Mouse (Mus musculus): ENCODE data around the gene Ruvbl2. TPM values are rescaled to one million over a fixed set of nuclear protein-coding genes. Genes with fewer than 3 reads are reported as not detected.

The Ruvbl2 gene
- polyA plus RNA-seq, 1 experiment from 2014 or later, result 123 TPM

DNA sequence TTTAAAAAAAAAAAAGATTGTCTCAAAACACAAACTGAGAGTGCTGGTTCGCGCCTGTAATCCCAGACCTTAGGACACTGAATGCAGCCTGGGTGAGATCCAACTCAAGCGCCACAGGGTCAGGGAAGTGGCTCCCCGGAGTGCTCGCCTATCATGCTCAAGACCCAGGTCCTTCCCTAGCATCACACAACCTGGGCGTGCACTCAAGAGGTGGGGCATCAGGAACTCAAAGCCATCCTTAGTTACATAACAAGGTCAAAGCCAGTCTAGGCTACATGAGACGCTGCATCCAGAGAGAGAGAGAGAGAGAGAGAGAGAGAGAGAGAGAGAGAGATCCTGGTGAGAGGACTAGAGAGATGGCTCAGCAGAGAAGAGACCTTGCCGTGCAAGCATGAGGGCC lies 11.3 kb downstream of the Ruvbl2 start:
- Histone ChIP-seq H3K27ac (replicated peaks; ENCODE audit: low read depth, low read length) (no peak overlapping the region), H3K9me3 (ENCODE audit: control insufficient read depth, low read length) (no peaks in the 10 kb centered on the region), H3K4me2 (ENCODE audit: low read depth, low read length) (no peak overlapping the region), H3K27me3 (replicated peaks; ENCODE audit: control insufficient read depth, insufficient read depth, low read length) (no peaks in the 10 kb centered on the region), H3K4me1 (ENCODE audit: control insufficient read depth, insufficient read depth, low read length) (no peaks in the 10 kb centered on the region), H3K9ac (ENCODE audit: low read depth, low read length) (no peak overlapping the region), H3K4me3 (ENCODE audit: low read depth, low read length) (no peak overlapping the region), H3K36me3 (ENCODE audit: control insufficient read depth, insufficient read depth, low read length) (peaks cover 95% of the 10 kb centered on the region)
- WGBS, result 95% methylated on average over 8 of the region's 8 CpGs
- no peak for DNase-seq (ENCODE audit: low spot score)
- ATAC-seq (ENCODE audit: low read depth), result no peak

DNA sequence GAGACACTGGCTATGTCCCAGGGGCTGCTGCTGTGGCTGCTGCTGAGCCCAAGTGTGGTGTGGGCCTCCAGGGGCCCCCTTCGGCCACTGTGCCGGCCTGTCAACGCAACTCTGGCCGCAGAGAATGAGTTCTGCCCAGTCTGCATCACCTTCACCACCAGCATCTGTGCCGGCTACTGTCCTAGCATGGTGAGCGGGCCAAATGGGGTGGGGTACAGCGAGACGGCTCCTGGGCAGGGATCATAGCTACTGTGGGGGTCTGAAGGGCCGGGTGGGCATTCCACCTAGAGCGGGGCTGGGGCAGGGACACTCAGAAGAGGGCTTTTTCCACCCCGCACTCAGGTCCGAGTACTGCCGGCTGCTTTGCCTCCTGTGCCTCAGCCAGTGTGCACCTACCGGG lies 16.7 kb downstream of the Ruvbl2 start:
- Histone ChIP-seq H3K4me3 (ENCODE audit: low read depth, low read length) (no peak overlapping the region), H3K4me1 (ENCODE audit: control insufficient read depth, insufficient read depth, low read length) (peaks cover 9% of the 10 kb centered on the region; the same call in 1 of the 2 replicates), H3K9me3 (ENCODE audit: control insufficient read depth, low read length) (no peaks in the 10 kb centered on the region), H3K27ac (replicated peaks; ENCODE audit: low read depth, low read length) (no peak overlapping the region), H3K27me3 (replicated peaks; ENCODE audit: control insufficient read depth, insufficient read depth, low read length) (peaks cover 28% of the 10 kb centered on the region), H3K4me2 (ENCODE audit: low read depth, low read length) (no peak overlapping the region), H3K36me3 (ENCODE audit: control insufficient read depth, insufficient read depth, low read length) (peaks cover 54% of the 10 kb centered on the region), H3K9ac (ENCODE audit: low read depth, low read length) (no peak overlapping the region)
- ATAC-seq (ENCODE audit: low read depth), result no peak
- 91% methylated on average over 12 of the region's 14 CpGs for WGBS
- no peak for DNase-seq (ENCODE audit: low spot score)

DNA sequence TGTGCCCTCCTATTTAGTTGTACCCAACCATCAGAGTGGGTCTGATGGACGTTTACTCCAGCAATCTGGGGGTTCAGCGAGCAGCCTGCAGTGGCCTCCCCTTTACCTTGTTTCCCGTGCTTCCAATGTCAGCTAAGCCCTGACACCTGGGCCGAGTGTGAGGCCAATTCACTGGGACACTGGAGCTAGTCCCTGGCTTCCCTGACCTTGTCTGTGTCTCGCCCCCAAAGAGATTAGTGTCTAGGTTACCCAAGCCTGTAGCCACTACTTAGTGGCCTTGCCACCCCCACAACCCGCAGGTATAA lies 17.3 kb downstream of the Ruvbl2 start, which contains the start of gene Lhb:
TSS of gene Lhb (plus strand) at position 206 of the 305 bp plus-strand sequence.
- Histone ChIP-seq H3K9me3 (ENCODE audit: control insufficient read depth, low read length) (no peaks in the 10 kb centered on the region), H3K36me3 (ENCODE audit: control insufficient read depth, insufficient read depth, low read length) (peaks cover 49% of the 10 kb centered on the region), H3K9ac (ENCODE audit: low read depth, low read length) (no peak within 1 kb of the TSS), H3K4me2 (ENCODE audit: low read depth, low read length) (peak within 1 kb of the TSS; percentile 35; the same call in 1 of the 2 replicates), H3K27ac (replicated peaks; ENCODE audit: low read depth, low read length) (no peak within 1 kb of the TSS), H3K4me3 (ENCODE audit: low read depth, low read length) (peak within 1 kb of the TSS; percentile 3; the same call in 1 of the 2 replicates), H3K27me3 (replicated peaks; ENCODE audit: control insufficient read depth, insufficient read depth, low read length) (peaks cover 34% of the 10 kb centered on the region), H3K4me1 (ENCODE audit: control insufficient read depth, insufficient read depth, low read length) (peaks cover 9% of the 10 kb centered on the region; the same call in 1 of the 2 replicates)
- WGBS, result 50% methylated on average over 6 of the region's 6 CpGs
- no peak for DNase-seq (ENCODE audit: low spot score)
- ATAC-seq (ENCODE audit: low read depth), result no peak

- ATAC-seq (ENCODE audit: low read depth) (no peak), DNase-seq (ENCODE audit: low spot score) (peak; percentile 56)
- Histone ChIP-seq H3K27ac (replicated peaks; ENCODE audit: low read depth, low read length) (no peak overlapping the region), H3K9ac (ENCODE audit: low read depth, low read length) (no peak overlapping the region), H3K9me3 (ENCODE audit: control insufficient read depth, low read length) (no peaks in the 10 kb centered on the region), H3K36me3 (ENCODE audit: control insufficient read depth, insufficient read depth, low read length) (peaks cover 44% of the 10 kb centered on the region), H3K4me1 (ENCODE audit: control insufficient read depth, insufficient read depth, low read length) (peaks cover 9% of the 10 kb centered on the region; the same call in 1 of the 2 replicates), H3K4me2 (ENCODE audit: low read depth, low read length) (peak overlapping the region; percentile 35; the same call in 1 of the 2 replicates), H3K27me3 (replicated peaks; ENCODE audit: control insufficient read depth, insufficient read depth, low read length) (peaks cover 39% of the 10 kb centered on the region), H3K4me3 (ENCODE audit: low read depth, low read length) (peak overlapping the region; percentile 3; the same call in 1 of the 2 replicates)
- WGBS, result 14% methylated on average over 25 of the region's 27 CpGs
Measured at GRCm38 (mm10) chr7:45419859-45420614, 17.9 kb downstream of the Ruvbl2 start.

DNA sequence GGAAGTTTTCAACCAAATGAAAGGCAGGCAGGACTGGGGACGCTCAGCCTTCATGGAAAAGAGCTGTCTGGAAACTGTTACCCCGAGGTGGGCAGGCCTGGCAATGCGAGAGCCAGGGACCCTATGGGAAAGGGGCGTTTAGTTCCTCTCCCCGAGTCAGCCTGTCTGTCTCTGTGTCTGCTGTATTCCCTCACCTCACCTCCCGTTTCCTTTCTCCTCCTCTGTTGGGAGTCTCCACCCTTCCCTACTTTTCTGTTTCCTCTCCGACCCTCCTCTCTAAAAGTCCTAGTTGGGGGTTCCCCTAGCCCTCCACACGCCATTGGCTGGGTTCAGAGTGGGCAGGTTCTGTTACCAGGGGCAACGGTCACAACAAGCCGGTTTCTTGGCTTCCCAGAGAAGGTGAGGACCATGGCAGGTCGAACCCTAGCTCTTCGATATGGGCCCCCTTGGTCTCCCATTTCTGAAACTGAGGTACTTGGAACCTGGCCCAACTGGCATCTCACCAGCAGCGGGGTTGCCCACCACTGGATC lies 19.9 kb downstream of the Ruvbl2 start:
- Histone ChIP-seq H3K36me3 (ENCODE audit: control insufficient read depth, insufficient read depth, low read length) (peaks cover 24% of the 10 kb centered on the region), H3K4me3 (ENCODE audit: low read depth, low read length) (no peak overlapping the region), H3K27me3 (replicated peaks; ENCODE audit: control insufficient read depth, insufficient read depth, low read length) (peaks cover 59% of the 10 kb centered on the region), H3K4me1 (ENCODE audit: control insufficient read depth, insufficient read depth, low read length) (peaks cover 13% of the 10 kb centered on the region; the same call in 1 of the 2 replicates), H3K27ac (replicated peaks; ENCODE audit: low read depth, low read length) (no peak overlapping the region), H3K9ac (ENCODE audit: low read depth, low read length) (peak overlapping the region; percentile 30; the same call in 1 of the 2 replicates), H3K9me3 (ENCODE audit: control insufficient read depth, low read length) (no peaks in the 10 kb centered on the region), H3K4me2 (ENCODE audit: low read depth, low read length) (peak overlapping the region; percentile 33)
- WGBS, result 11% methylated on average over 13 of the region's 13 CpGs
- ATAC-seq (ENCODE audit: low read depth) (no peak), DNase-seq (ENCODE audit: low spot score) (peak; percentile 26)

DNA sequence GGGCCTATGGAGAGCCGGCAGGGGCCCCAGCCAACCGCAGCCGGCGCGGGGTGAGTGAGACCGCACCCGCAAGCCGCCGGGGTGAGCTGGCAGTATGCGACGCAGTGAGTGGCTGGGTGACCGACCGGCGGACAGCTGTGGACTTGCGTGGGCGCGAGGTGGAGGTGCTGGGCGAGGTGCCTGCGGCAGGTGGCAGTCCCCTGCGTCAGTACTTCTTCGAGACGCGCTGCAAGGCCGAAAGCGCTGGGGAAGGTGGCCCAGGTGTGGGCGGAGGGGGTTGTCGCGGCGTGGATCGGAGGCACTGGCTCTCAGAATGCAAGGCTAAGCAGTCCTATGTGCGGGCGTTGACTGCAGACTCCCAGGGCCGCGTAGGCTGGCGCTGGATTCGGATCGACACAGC lies 22.3 kb downstream of the Ruvbl2 start:
- H3K4me2 ChIP-seq (ENCODE audit: low read depth, low read length), result peak overlapping the region; percentile 37
- H3K27me3 ChIP-seq (replicated peaks; ENCODE audit: control insufficient read depth, insufficient read depth, low read length), result peaks cover 73% of the 10 kb centered on the region
- ATAC-seq (ENCODE audit: low read depth) (no peak), DNase-seq (ENCODE audit: low spot score) (no peak)
- peak overlapping the region; percentile 7; the same call in 1 of the 2 replicates for H3K4me3 ChIP-seq (ENCODE audit: low read depth, low read length)
- peaks cover 13% of the 10 kb centered on the region; the same call in 1 of the 2 replicates for H3K4me1 ChIP-seq (ENCODE audit: control insufficient read depth, insufficient read depth, low read length)
- WGBS, result 21% methylated on average over 32 of the region's 37 CpGs
- H3K9ac ChIP-seq (ENCODE audit: low read depth, low read length), result no peak overlapping the region; the same call in 1 of the 2 replicates
- H3K36me3 ChIP-seq (ENCODE audit: control insufficient read depth, insufficient read depth, low read length), result no peaks in the 10 kb centered on the region
- no peaks in the 10 kb centered on the region for H3K9me3 ChIP-seq (ENCODE audit: control insufficient read depth, low read length)
- H3K27ac ChIP-seq (replicated peaks; ENCODE audit: low read depth, low read length), result no peak overlapping the region

DNA sequence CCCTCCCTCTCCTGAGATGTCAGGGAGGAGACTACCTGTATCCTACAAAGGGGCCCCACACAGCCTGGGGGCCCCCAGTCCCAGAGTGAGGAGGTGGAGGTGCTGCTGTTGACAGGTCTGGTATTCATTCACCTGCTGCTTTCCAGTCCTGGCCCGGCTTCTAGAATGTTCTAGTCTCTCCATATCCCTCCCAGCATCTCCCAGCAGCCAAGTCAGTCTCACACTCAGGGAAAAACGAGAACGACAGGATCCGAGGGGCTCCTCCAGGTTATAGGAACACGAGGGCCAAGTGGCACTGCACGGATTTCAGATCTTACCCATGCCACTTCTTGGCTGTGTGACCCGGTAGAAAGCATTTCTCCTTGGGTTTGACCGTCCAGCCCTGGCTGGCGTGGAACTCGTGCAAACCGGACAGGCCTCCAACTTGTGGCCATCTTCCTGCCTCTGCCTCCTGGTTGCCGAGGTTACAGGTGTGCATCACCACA lies 23.1 kb downstream of the Ruvbl2 start:
- DNase-seq (ENCODE audit: low spot score), result peak; percentile 37
- peaks cover 13% of the 10 kb centered on the region; the same call in 1 of the 2 replicates for H3K4me1 ChIP-seq (ENCODE audit: control insufficient read depth, insufficient read depth, low read length)
- peak overlapping the region; percentile 67 for H3K4me3 ChIP-seq (ENCODE audit: low read depth, low read length)
- H3K27ac ChIP-seq (replicated peaks; ENCODE audit: low read depth, low read length), result no peak overlapping the region
- 39% methylated on average over 12 of the region's 12 CpGs for WGBS
- no peak overlapping the region for H3K9ac ChIP-seq (ENCODE audit: low read depth, low read length)
- H3K4me2 ChIP-seq (ENCODE audit: low read depth, low read length), result no peak overlapping the region
- H3K27me3 ChIP-seq (replicated peaks; ENCODE audit: control insufficient read depth, insufficient read depth, low read length), result peaks cover 82% of the 10 kb centered on the region
- ATAC-seq (ENCODE audit: low read depth), result no peak
- no peaks in the 10 kb centered on the region for H3K36me3 ChIP-seq (ENCODE audit: control insufficient read depth, insufficient read depth, low read length)
- no peaks in the 10 kb centered on the region for H3K9me3 ChIP-seq (ENCODE audit: control insufficient read depth, low read length)

GRCm38 (mm10) chr7:45413864-45414739 lies 23.8 kb downstream of the Ruvbl2 start:
- Histone ChIP-seq H3K4me1 (ENCODE audit: control insufficient read depth, insufficient read depth, low read length) (peaks cover 13% of the 10 kb centered on the region; the same call in 1 of the 2 replicates), H3K9ac (ENCODE audit: low read depth, low read length) (peak overlapping the region; percentile 69), H3K36me3 (ENCODE audit: control insufficient read depth, insufficient read depth, low read length) (no peaks in the 10 kb centered on the region), H3K27ac (replicated peaks; ENCODE audit: low read depth, low read length) (peak overlapping the region; percentile 77), H3K27me3 (replicated peaks; ENCODE audit: control insufficient read depth, insufficient read depth, low read length) (peaks cover 88% of the 10 kb centered on the region), H3K4me2 (ENCODE audit: low read depth, low read length) (peak overlapping the region; percentile 91), H3K4me3 (ENCODE audit: low read depth, low read length) (peak overlapping the region; percentile 67), H3K9me3 (ENCODE audit: control insufficient read depth, low read length) (no peaks in the 10 kb centered on the region)
- peak; percentile 72 for ATAC-seq (ENCODE audit: low read depth)
- peak; percentile 65 for DNase-seq (ENCODE audit: low spot score)
- WGBS, result 1% methylated on average over 20 of the region's 27 CpGs

Measured in embryonic facial prominence, embryonic 14.5 days (tissue).